Mouse (Mus musculus): ENCODE measurements around the gene Ccl5.

Ccl5 gene

GRCm38 (mm10) chr11:83538705-83539314 is 8.5 kb upstream of the Ccl5 start:
- no peak for DNase-seq (ENCODE audit: low read depth, low spot score)

DNA sequence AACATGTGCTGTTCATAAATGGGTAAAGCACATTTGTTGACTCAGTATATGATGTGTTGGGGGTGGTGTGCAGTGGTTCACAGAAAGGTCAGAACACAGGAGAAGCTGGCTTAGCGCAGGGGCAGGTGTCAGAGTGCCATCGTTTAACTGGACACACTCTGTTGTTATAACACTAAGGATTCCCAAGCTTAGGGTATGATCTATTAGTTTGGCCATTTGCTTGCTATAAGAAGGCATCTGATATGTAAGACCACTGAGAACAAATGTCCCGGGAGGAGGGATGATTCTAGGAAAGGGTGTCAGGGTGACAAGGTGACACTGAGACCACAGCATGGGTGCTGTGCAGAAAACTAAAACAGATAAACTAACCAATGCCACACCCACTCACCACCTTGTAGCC is 6.5 kb upstream of the Ccl5 start:
- DNase-seq (ENCODE audit: low read depth, low spot score) = no peak

DNA sequence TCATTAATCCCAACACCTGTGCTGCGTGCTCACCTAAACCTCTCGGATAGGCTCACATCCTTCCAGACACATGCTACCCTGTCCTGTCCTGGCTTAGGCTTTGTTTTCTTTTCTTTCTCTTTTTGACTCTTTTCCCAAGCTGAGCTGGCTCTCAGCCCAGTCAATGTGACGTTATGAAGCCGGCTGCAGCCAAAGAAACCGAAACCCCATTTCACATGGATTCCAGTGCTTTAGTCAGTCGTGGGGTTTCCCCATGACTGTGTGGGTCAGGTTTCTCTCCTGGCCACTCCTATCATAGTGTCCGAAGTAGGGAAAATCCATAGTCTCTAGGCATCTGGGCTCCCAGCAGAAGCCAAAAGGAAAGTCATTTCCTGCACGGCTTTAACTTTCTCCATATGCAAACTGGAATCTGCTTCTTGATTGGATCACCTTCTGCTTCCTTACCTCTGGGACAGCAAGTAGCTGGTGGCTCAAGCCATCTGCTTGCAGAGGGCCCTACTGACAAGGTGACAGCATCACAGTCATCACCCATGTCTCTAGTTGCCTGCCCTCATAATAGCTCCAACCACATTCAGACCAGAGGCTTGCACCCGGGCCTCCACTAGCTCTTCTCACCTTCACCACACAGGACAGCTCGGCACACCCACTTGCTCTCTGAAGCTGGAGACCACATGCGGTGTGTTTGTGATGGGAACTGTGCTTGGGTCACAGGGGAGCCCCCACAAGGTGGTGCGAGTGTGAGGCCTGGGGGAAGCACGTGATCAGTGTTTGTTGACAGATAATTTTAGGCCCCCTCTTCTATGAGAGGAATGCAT is 4.5 kb upstream of the Ccl5 start:
- peak; percentile 57 for DNase-seq (ENCODE audit: low read depth, low spot score)

DNA sequence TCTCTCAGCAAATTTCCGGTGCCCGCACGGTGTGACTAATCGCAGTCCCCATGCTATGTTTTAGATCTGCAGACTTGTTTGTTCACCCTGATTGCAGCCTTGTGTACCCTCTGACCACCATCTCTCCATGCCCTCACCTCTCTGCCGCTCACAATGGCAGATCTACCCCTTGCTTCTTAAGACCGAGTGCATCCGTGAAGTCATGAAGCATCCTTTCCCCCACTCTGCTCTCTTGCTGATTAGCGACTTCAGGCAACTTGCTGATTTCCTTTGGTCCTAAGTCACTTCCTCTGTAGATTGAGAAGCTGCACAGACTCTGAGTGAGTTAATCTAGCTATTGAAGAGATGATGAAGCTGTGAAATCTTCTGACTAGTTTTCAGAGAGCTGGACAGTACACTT is 3.8 kb upstream of the Ccl5 start:
- DNase-seq (ENCODE audit: low read depth, low spot score) = peak; percentile 59

GRCm38 (mm10) chr11:83533192-83533591 is 2.9 kb upstream of the Ccl5 start:
- DNase-seq (ENCODE audit: low read depth, low spot score) = peak; percentile 77

DNA sequence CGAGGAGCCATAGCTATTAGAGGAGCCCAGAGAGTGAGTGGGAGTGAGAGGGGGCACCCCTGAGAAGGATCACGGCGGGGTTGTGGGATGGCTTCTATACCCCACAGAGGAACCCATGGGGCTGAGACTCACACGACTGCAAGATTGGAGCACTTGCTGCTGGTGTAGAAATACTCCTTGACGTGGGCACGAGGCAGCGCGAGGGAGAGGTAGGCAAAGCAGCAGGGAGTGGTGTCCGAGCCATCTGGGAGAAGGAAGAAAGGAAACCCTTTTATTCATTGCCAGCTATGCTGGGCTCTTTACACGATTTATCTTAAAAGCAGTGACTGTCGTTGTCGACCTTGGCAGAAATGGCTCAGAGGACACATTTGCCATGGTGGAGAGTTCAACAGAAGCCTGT is 1.3 kb downstream of the Ccl5 start:
- DNase-seq (ENCODE audit: low read depth, low spot score) = no peak

- no peak for DNase-seq (ENCODE audit: low read depth, low spot score)
Observed at GRCm38 (mm10) chr11:83522075-83522474, 8.2 kb downstream of the Ccl5 start, which contains the start of gene Heatr9. Heatr9 (minus strand) TSS chr11:83522175.

GRCm38 (mm10) chr11:83518371-83518770 is 11.9 kb downstream of the Ccl5 start:
- no peak for DNase-seq (ENCODE audit: low read depth, low spot score)

GRCm38 (mm10) chr11:83517153-83517552 is 13.2 kb downstream of the Ccl5 start:
- no peak for DNase-seq (ENCODE audit: low read depth, low spot score)

DNA sequence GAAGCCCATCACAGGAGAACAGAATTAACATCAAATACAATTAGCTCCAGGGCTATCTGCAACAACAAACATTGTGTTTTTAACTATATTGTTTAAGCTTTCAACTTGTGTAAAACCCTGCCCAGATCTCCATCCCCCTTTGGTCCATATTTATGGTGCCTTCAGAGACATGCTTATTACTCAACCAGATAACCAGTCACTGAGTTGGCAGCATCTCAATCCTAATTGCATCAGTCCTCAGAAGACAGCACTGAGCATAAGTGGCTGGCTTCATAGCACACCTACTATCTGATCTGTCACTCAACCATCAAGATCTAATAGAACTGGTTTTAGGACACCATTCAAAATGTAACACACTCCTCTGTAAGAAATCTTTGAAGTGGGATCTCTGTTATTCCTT is 20.8 kb downstream of the Ccl5 start:
- DNase-seq (ENCODE audit: low read depth, low spot score) = no peak

DNA sequence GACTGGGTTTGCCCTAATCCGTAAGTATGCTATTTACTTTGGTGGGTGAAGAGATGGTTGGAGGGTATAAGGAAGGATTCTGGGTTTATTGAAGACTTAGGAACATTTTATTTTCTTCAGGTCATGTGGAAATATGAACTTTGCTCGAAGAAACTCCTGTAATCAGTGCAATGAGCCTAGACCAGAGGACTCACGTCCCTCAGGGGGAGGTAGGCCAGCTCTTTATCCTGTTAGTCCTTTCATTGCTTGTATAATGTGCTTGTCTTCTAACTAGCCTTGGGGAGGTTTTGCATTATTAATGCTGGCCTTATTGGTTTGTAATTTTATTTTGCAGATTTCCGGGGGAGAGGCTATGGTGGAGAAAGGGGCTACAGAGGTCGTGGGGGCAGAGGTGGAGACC is 26.0 kb downstream of the Ccl5 start:
- DNase-seq (ENCODE audit: low read depth, low spot score) = no peak

DNA sequence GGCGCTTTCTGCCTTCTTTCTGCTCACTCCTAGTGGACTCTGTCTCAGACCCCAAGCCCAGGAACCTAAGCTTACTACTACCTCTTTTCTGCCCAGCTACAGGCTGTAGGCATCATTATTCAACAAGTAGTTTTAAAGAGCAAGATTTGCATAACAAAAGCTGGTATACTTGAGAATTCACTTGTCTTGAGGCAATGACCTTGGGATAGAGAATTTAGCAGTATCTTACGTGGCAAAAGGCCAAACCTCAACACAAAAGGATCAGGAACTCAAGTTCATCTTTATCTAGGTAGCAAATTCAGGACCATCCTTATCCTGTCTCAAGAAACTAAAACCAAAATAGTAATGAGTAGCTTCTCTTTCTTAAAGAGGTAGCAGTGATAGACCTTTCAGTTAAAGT is 34.7 kb downstream of the Ccl5 start:
- DNase-seq (ENCODE audit: low read depth, low spot score) = no peak

DNA sequence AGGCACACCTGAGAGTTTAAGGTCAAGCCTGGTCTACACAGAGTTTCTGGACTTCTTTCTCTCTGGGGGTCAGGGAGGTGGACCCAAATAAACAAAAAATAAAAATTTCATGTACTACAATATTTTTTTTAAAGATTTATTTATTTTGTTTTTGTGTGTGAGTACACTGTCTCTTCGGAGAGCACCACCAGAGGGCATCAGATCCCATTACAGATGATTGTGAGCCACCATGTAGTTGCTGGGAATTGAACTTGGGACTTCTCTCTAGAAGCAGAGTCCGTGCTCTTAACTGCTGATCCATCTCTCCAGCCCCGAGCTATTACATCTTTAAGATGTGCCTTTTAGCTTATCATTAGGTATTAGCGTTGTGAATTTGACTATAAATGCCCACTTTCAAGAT is 38.8 kb downstream of the Ccl5 start:
- DNase-seq (ENCODE audit: low read depth, low spot score) = no peak
